Mouse (Mus musculus) kidney, adult 18-20 months (tissue): ENCODE results near the gene Brd3os.

Experiments used
- DNase-seq: peaks from one replicate; pipeline ENCODE4 v3.0.0; 2021

Brd3os gene

DNA sequence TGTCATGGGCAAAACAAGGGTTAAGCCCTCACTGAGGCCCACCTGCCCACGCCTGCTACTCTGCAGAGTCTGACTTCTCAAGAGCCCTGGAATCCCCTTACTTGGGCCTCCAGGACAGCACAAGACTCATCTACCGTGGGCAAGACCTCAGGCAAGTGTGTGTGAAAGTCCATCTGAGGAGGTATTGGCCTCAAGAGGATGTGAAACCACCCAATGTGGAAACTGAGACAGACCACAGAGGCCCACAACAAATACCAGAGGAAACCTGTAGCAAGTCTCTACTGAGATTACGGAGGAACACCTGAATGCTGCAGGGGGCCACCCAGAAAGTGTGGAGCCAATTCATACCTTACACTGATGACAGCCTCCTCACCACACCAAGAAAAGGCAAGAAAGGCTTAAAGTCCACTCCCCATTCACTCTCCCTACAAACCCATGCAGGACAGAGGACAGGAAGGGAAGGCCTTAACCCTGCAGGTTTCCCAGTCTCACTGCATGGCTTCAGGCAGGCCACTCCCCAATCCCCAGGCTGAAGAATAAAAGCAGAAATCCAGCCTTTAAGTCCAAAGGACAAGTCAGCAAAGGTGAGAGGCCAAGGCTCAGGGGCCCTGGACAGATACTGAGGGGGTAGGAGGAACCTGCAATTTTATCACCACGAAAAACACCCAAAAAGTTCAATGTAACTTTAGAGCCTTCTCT, 27.3 kb downstream of the Brd3os start:
- no peak for DNase-seq

DNA sequence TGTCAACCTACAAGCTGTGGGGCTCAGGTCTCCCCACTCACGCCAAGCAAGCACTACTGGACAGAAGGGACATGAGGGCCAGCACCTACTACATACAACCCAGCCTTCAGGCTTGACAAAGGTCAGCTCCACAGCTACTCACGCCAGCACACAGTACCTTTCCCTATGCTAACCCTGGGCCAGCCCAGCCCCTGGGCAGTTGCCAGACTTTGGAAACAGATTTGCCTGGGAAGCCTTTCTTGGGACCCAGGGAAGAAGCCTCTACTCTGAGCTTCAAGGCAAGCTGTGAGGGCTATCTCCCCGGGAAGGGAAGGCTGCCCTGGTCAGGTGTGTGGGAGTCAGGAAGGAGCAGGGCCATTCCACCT, 27.8 kb downstream of the Brd3os start:
- DNase-seq, result peak; percentile 68

DNA sequence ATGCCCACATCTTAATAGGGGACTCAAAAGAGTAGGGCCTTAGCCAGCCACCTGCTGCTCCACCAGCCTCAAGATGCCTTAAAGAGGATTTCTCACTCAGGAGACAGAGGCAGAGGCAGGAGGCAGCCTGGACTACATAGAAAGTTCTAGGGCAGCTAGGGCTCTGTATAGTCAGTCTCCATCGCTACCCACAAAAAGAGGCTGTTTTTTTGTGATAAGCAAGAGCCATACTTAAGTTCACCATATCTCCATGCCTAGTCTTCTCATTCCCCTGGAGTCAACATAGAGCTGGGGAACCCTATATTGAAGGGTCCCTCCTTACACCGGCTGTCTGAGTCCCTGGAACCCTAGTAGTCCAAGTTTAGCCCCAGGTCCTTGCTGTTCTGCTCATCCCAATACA, 28.4 kb downstream of the Brd3os start:
- no peak for DNase-seq

DNA sequence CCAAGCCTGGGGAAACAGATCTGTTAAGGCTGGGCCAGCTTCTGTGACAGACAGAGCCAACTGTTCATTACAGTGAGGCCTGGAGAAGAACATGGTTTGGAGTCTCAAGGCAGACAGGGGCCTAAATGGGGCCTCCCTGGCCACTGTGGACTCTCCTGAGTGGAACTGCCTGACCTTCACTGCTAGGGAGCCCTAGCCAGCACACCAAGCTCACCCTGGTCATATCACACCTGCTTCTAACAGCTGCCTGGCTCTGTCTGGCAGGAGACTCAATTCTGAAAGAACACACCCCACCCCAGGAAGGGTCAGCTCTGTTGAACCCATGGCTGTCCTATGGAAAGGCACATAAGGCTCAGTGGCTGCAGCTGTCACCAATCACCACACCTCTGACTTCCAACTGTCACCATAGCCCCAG, 29.1 kb downstream of the Brd3os start:
- DNase-seq, result no peak

DNA sequence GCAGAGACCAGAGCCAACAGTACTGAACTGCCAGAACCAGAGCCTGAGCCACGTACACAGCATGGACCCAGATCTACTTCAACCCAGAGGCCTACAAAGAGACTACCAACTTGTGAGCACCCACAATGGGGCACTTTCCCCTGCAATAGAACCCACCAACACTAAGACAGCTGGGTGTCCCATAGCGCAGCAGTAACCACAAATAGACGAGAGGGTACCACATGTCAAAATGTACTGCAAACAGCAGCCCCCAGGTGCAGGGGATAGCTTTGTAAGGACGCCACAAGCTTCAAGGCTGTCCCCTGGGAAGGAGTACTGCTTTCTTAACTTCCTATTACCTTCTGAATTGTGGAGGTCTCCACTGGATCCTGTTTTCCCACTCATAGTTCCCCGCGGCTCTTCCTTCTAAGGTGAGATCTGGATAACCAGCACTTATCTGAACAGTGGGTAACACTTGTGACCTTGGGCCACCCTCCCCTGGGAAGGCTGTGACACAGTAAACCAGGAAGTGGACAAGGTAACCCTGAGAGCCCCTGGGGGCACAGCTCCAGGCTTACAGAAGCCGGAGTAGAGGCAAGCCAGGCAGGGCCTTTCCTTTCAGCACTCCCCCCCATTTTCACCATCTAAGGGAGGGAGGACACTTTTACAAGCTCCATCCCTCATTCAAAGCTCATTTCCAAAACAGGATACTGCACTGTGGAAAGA, 31.1 kb downstream of the Brd3os start:
- DNase-seq, result no peak

DNA sequence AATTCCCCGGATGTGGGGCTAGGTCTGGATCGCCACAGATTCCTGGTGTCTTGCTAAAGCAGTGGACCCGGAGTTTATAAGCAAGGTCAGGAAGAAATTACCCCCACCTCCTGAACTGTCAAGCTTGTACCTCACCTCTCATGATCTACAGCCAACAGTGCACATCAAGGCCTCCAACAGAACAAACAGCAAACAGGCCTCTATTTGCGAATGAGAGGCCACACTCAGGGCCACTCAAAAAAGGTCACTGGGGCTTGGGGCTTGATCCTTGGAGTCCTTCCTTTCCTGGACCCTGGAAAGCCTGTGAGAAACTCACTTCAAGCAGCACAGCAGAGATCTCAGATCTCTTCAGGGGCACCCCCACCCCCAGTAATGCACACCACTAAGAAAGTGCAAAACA, 31.8 kb downstream of the Brd3os start:
- DNase-seq, result no peak

DNA sequence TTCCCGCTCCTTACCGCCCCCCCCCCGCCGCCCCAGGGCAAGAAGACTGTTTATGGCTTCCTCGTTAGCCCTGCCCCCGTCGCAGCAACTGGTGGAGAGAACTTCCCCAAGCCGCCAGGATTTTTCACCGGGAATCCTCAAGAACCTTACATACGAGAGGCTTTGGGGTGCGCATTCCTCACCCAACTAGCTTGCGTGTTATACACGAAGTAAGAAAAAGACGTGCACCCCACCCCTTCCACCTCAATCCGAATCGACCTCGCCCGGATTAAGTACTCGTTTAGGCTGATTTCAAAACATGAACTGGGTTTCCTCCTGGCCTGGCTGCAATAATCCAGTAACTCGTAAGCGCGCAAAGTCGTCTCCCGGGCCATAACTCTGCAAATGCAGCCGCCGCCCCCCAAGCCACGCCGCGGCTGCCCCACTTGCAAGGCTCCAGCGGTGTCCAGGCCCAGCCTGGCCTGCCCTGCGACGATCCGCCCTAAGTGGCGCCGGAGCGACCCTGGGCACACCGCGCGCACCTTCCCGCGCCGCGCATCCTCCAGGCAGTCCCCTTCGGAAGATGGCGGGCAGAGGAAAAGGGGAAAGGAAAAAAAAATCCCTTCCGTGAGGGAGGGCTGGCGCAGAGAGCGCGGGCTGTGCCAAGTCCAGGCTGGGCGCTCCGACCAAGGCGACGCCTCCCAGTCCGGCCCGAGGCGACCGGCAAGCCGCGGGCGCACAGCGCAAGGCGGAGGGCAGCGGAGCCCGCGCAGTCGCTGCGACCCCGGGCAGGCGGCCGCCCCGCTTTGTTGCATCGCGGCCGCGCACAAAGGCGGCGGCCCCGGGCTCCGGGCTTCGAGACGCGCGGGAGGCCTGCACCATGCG, 32.7 kb downstream of the Brd3os start:
- no peak for DNase-seq

DNA sequence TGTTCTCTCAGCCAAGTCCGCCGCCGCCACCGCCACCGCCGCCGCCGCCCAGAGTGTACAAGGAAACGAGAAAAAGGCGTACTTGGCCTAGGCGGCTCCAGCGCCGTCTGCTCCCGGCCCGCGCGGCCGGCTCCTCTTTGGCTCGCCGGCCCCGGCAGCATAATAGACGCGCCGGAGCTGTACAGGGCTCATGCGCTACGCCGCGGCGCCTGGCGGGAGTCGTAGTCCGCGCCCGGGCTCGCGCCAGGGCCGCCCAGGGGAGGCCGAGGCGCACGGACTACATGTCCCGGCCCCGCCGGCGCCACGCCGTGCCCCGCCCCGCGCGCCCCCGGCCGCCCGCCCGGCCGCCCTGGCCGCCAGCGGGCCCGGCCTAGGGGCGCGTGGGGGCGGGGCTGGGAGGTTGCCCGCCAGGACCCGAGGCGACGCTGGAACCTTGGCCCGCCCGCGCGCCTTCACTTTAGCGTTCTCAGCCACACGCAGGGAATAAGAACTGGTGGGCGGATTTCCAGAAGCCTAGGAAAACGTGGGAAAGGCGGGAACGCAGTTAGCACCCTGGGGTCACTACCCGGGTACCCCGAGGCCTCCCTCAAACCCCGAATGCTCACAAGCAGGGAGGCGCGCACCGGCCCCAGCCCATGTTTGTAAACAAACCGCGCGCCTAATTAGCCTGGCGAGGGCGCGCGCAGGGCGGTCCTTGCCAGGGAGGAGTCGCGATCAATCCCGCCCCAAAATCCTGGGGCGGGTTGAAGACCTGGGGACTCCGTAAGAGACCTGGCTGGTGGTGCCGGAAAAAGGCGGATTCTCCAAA, 33.6 kb downstream of the Brd3os start:
- peak; percentile 91 for DNase-seq

DNA sequence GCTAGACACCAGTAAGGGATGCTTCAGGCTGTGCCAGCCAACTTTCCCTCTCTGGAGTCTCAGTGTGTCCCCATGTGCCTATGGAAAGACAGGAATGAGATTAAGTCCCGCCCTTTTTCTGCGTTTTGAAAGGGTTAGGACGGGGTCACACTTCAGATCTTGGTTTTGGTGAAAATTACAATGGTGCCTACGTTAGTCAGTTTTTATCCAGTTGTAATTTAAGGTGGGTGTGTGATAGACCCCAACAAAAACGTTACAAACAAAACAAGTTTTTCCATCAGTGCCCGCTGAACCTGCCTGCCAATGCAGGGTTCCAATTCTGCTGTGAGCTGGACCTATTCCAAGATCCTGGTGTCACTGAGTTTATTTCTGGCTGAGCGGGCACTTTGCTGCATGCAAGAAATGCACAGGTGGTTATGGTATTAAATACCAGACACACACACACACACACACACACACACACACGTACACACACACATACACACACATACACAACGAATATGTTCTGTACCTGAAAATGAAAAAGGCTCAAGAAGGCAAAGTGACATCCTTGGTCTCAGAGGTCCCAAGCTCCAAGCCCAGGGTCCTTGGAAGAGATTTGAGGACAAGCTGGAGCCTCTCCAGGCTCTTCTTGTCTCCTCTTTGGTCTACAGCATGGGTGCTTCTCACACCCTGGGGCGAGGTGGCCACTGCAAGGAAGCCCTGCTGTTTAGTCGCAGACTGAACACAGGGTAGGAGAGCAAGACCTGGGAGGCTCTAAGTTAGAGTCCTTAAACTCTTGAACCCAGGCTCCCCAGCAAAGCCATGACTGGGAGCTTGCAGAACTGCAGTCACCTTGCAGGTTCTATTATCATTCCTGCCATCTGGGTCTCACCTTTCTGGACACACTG, 34.4 kb downstream of the Brd3os start:
- DNase-seq, result no peak

DNA sequence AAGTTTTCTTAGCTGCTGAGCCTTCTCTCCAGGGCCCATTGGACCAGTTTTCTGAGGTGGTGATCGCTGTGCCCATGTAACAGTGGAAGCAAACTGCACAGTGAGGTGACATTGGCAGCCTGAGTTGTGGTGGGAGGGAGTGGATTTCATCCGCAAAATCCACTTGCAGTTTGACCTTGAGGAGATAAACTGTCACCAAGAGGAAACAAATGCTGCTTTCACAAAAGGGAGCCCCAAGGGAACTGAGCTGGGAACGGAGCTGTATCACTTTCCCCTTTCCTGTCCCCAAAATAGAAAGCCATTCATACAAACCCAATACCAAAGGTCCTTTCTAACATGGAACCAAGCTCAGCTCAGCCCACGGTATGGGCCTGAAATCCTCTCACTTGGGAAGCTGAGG, 37.7 kb downstream of the Brd3os start:
- no peak for DNase-seq

DNA sequence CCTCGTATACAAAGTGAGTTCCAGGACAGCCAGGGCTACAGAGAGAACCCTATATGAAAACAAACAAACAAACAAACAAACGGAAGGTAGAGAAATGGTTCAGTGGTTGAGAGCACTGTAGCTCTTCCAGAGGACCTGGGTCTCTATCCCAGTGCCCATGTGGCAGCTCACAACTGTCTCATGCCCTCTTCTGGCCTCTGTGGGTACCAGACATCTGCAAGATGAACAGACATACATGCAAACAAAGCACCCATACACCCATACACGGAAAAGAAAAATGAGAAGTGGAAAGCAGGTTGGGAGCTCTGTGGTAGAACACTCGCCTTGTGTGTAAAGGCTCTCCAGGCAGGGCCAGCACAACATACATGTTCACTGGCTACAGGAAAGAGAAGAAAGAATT, 38.2 kb downstream of the Brd3os start:
- DNase-seq, result no peak

DNA sequence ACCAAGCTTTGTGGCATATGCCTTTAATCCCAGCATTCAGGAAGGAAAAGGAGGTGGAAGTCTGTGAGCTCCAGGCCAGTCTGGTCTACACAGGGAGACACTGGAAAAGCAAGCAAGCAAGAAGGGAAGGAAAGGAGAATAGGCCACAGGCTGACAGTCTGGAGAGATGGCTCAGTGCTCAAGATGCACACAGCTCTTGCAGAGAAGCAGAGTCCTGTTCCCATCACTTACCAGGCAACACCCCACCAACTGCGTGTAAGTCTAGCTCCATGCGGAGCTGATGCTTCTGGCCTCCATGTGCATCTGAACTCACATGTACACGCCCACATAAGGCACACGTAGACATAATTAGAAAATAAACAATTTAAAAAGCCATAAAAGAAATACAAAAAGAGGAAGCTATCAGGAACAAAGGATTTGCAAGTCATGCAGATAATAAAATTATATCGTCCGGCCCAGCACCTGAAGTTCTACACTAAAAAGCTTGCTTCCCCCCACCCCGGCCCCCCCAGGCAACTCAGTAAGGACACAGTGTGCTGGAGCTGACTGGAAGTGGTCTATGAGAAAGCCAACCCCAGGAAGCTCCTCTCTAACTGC, 40.2 kb downstream of the Brd3os start:
- DNase-seq, result no peak

DNA sequence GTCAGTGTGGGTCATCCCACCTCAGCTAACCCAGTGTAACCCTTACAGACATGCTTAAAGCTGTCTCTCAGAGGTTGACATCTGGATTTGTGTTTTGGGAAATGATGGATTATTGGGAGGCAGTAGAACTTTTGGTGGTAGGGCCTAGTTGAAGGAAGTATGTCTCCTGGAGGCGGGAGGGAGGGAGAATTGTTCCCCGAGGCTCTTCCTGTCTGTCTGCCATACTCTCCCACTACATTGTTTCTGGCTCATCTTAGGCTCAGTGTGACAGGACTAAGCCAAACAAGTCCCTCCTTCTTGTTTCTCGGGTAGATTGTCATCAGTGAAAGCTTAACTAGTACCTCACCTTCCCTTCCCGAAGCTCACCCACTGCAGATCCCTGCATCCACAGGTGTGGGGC, 44.6 kb downstream of the Brd3os start:
- no peak for DNase-seq

DNA sequence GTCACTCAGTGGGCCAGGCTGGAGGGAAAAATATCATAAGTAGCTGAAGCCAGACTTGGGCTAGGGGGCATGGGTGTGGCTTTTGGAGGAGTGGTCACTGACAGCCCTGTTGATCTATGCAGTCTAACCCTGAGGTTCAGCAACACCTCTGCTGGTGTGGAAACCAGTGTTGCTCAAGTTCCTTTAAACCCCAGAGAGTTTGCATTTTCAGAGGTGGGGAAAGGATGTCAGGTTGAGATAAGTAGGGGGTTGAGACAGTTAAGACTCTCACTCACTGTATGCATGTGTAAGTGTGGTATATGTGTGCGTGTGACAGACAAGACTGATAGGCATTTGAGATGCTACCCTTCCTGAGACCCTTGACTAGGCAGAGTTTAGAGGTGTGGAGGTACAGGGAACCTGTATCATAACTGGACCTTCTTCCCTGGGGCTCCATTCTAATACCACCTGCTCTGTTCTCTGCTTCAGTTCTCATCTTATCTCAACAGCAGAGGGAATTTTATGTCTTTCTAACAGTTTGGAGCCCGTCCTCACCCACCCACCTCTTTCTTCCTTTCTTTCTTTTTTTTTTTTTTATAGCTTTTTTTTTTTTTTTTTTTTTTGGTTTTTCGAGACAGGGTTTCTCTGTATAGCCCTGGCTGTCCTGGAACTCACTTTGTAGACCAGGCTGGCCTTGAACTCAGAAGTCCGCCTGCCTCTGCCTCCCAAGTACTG, 45.4 kb downstream of the Brd3os start:
- no peak for DNase-seq

DNA sequence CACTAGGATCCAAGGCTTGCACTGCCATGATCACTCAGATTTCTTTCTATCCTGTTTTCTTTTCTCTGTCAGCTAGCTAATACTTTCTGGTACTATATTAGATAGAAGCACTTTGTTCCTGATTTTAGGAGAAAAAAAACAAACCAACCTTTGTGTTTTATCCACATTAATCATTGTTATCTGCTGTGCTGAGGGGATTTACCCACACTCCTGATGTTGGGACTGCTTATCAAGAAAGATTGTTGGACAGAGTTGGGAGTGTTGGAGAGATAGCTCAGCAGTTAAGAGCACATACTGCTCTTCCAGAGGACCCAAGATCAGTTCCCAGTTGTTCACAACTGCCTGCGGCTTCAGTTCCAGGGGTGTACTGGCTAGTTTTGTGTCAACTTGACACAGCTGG, 46.2 kb downstream of the Brd3os start:
- DNase-seq, result no peak

DNA sequence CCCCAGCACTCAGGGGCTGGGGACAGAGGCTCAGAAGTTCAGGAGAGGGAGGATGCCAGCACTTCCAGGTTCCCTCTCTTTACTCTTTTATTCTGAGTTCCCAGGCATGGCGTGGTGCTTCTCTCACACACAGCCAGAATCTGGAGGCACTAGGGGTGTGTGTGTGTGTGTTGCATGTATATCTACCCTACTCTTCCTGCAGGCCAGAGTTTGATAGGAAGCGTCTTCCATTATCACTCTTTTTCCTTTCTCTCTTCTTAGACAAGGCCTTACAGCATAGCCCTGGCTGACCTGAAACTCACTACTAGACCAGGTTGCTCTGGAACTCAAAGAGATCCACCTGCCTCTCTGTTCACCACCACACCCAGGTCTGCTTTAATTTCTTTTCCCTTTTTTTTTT, 48.8 kb downstream of the Brd3os start:
- DNase-seq, result no peak
